Mouse (Mus musculus) liver, embryonic 13.5 days (tissue): ENCODE measurements around the gene Nifk. TPM values are rescaled to one million over a fixed set of nuclear protein-coding genes. Genes with fewer than 3 reads are reported as not detected.

Experiments used
- ATAC-seq: fragments of 200-750 bp; cut with Nextera tagmentation; 2 replicates; pipeline ENCODE4 v1.8.0; 2017; ENCODE audit warnings: low read depth, mild to moderate bottlenecking, moderate number of reproducible peaks, moderate library complexity
- DNase-seq: peaks from one replicate; pipeline ENCODE4 v3.0.0; 2022
- H3K27ac ChIP-seq: fragments of 300-500 bp; sonication (generic); 2 replicates; pipeline ENCODE4 v1.5.1; 2015; ENCODE audit warnings: moderate library complexity, mild to moderate bottlenecking, inconsistent platforms
- H3K27me3 ChIP-seq: fragments of 300-500 bp; sonication (generic); 2 replicates; pipeline ENCODE4 v1.6.1; 2015; ENCODE audit warnings: mild to moderate bottlenecking, inconsistent platforms
- H3K36me3 ChIP-seq: fragments of 300-500 bp; sonication (generic); 2 replicates; pipeline ENCODE4 v1.6.1; 2015; ENCODE audit warnings: mild to moderate bottlenecking, inconsistent platforms
- H3K4me1 ChIP-seq: fragments of 300-500 bp; sonication (generic); replicated peaks from 2 replicates; pipeline ENCODE4 v1.6.1; 2015; ENCODE audit warnings: inconsistent platforms
- H3K4me2 ChIP-seq: fragments of 300-500 bp; sonication (generic); 2 replicates; pipeline ENCODE4 v1.6.1; 2015; ENCODE audit warnings: inconsistent platforms, mild to moderate bottlenecking, moderate library complexity
- H3K4me3 ChIP-seq: fragments of 300-500 bp; sonication (generic); replicated peaks from 2 replicates; pipeline ENCODE4 v1.5.1; 2015; ENCODE audit warnings: mild to moderate bottlenecking, inconsistent platforms
- H3K9ac ChIP-seq: fragments of 300-500 bp; sonication (generic); 2 replicates; pipeline ENCODE4 v1.6.1; 2015; ENCODE audit warnings: mild to moderate bottlenecking, inconsistent platforms
- H3K9me3 ChIP-seq: fragments of 300-500 bp; sonication (generic); replicated peaks from 2 replicates; pipeline ENCODE4 v1.6.1; 2016; ENCODE audit warnings: inconsistent platforms
- WGBS: fragments of 180-500 bp; shearing (Covaris S2); methylation state at CpG from one replicate; pipeline ENCODE4 v1.1.7; 2015; ENCODE audit not compliant: insufficient replicate concordance; 5-methylcytosine and 5-hydroxymethylcytosine counted together
- polyA plus RNA-seq: library from polyadenylated mRNA; unstranded; fragments of >200 nt; fragmentation: Nextera tagmentation; extraction: Ambion mirVana; gene quantifications from 2 replicates; pipeline ENCODE4 v1.2.1, GENCODE M21; 2015

Gene Nifk
- polyA plus RNA-seq: 67.2 and 84.2 TPM in 2 replicates

DNA sequence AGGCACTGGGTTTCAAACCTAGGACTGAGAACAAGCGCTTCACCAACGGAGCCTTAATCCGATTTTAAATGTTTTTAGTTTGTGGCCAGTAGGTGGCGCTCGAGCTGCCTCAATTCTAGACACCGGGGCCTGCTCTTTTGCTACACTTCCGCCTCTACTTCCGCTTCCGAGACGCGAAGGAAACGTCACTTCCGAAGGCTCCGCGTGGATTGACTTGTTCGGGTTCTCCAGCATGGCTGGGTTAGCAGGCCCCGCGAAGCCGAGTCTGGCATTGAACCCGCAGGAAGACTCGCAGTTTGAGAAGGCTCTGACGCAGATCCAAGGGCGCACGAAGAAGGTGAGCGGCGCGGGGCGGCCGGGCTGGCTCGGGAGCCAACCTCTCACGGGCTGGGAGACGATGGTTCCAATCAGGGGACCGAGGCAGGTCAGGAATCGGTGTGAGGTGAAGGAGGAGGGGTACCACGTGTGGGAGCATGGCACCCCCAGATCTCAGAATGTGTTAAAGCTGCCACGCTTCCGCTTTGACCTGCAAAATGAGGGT, at the start of gene Nifk:
Gene Nifk, plus strand, starts transcription at position 179 of the 541 bp plus-strand sequence.
- H3K36me3 ChIP-seq: peaks cover 30% of the 10 kb centered on the region
- peaks cover 29% of the 10 kb centered on the region for H3K4me1 ChIP-seq
- under 1% methylated on average over 37 of the region's 37 CpGs for WGBS
- H3K4me3 ChIP-seq: peak within 1 kb of the TSS; percentile 79
- peak within 1 kb of the TSS; percentile 82 for H3K4me2 ChIP-seq
- ATAC-seq: peak; percentile 90
- peak; percentile 86 for DNase-seq
- peak within 1 kb of the TSS; percentile 48 for H3K27ac ChIP-seq
- H3K9me3 ChIP-seq: no peaks in the 10 kb centered on the region
- H3K9ac ChIP-seq: peak within 1 kb of the TSS; percentile 82
- peaks cover 18% of the 10 kb centered on the region for H3K27me3 ChIP-seq

DNA sequence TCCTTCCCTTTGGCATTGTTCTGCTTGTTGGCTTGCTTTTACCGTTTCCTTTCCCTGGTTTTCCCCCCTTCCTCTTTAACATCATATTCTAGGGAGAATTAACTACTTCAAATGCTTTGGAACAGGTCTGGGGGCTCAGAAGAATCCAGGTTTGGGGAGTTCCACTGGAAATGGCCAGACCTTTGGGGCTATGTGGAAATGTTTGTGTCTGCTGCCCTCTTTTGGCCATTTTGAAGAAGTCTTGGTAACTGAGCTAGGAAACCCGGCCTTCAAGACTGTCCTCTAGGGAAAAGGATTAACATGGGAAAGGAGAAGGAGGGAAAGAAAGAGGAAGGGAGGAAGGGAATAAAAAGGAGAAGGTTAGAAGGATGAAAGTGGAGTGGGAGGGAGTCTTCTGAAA, 46.5 kb upstream of the Nifk start:
- 13% methylated on average over 2 of the region's 2 CpGs for WGBS
- Histone ChIP-seq H3K4me1 (no peaks in the 10 kb centered on the region), H3K27me3 (no peaks in the 10 kb centered on the region), H3K4me2 (no peak overlapping the region), H3K9me3 (no peaks in the 10 kb centered on the region), H3K9ac (no peak overlapping the region), H3K4me3 (no peak overlapping the region), H3K27ac (no peak overlapping the region), H3K36me3 (no peaks in the 10 kb centered on the region)
- no peak for DNase-seq
- ATAC-seq: no peak

DNA sequence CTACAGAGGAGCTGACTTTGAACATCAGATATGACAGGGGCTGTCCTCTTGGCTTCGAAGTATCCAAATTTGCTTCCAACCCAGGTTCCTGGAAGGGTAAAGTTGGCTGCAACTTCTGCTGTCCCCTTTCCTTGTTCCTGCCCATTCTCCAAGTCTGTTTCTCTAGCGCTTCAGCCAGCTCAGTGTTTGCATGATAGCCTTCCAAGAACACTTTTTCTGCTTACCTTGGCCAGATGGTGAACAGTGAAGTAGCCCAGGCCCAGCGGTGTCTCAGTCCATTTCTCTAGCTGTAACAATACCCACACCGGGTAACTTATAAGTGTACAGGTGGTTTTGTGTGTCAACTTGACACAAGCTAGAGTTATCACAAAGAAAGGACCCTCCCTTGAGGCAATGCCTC, 29.3 kb upstream of the Nifk start:
- Histone ChIP-seq H3K4me3 (no peak overlapping the region), H3K27me3 (no peaks in the 10 kb centered on the region), H3K36me3 (peaks cover 23% of the 10 kb centered on the region), H3K9ac (no peak overlapping the region), H3K9me3 (no peaks in the 10 kb centered on the region), H3K27ac (no peak overlapping the region), H3K4me2 (no peak overlapping the region), H3K4me1 (no peaks in the 10 kb centered on the region)
- ATAC-seq: no peak
- no peak for DNase-seq
- WGBS: 78% methylated on average over 4 of the region's 4 CpGs

- ATAC-seq: 0 out of 2 replicates have a peak, but pooled peaks have one; percentile 23
- 79% methylated on average over 3 of the region's 3 CpGs for WGBS
- peaks cover 42% of the 10 kb centered on the region for H3K36me3 ChIP-seq
These were observed 27.4 kb upstream of the Nifk start for GRCm38 (mm10) chr1:118294192-118294591.

DNA sequence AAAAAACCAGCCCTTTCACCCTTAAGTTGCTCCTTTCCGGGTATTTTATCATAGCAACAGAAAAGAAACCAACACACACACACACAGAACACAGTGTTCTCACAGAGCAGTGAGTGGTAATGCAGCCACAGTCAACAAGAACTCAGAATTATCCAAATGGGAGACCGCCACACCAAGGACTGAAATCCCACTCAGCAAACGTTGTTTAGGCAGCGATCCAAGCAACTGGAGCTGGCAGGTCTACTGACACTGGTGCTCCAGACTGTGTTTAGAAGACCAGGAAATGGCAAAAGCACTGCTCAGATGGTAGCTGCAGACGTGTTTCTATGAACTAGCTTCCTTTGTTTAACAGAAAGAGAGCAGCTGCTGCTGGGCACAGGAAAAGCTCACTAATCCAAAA, 26.8 kb upstream of the Nifk start:
- WGBS: 77% methylated on average over 5 of the region's 5 CpGs
- ATAC-seq: no peak
- H3K9me3 ChIP-seq: no peaks in the 10 kb centered on the region
- H3K4me1 ChIP-seq: no peaks in the 10 kb centered on the region
- H3K4me3 ChIP-seq: no peak overlapping the region
- no peaks in the 10 kb centered on the region for H3K27me3 ChIP-seq
- no peak overlapping the region for H3K27ac ChIP-seq
- DNase-seq: no peak
- no peak overlapping the region for H3K9ac ChIP-seq
- peaks cover 46% of the 10 kb centered on the region for H3K36me3 ChIP-seq
- H3K4me2 ChIP-seq: no peak overlapping the region

More at GRCm38 (mm10) chr1:118294192-118294591, 27.4 kb upstream of the Nifk start:
- no peaks in the 10 kb centered on the region for H3K4me1 ChIP-seq
- no peak for DNase-seq
- H3K9me3 ChIP-seq: no peaks in the 10 kb centered on the region
- H3K27me3 ChIP-seq: no peaks in the 10 kb centered on the region
- no peak overlapping the region for H3K4me2 ChIP-seq
- no peak overlapping the region for H3K9ac ChIP-seq
- H3K4me3 ChIP-seq: no peak overlapping the region
- H3K27ac ChIP-seq: no peak overlapping the region

DNA sequence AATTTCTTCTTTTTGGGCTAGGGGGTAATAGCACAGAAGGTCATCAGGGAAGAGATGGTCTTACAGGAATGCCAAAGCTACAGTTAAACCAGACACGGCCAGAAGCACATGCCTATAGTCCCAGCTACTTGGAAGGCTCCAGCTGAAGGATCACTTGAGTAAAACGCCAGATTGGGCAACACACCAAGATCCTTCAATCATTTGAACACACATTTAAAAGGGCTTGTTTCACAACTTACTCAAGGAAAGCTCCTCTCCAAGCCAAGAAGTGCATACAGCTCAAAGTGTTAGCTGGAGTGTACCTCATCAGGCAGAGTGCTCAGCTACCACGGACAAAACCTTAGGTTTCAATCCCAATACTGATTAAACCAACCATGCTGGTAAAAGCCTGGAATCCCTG, 25.0 kb upstream of the Nifk start:
- no peak for DNase-seq
- Histone ChIP-seq H3K27me3 (no peaks in the 10 kb centered on the region), H3K4me1 (no peaks in the 10 kb centered on the region), H3K9me3 (no peaks in the 10 kb centered on the region), H3K4me3 (no peak overlapping the region), H3K36me3 (peaks cover 63% of the 10 kb centered on the region), H3K9ac (no peak overlapping the region), H3K4me2 (no peak overlapping the region), H3K27ac (no peak overlapping the region)
- ATAC-seq: no peak
- 65% methylated on average over 3 of the region's 3 CpGs for WGBS

GRCm38 (mm10) chr1:118297719-118298118, 23.9 kb upstream of the Nifk start:
- H3K9ac ChIP-seq: no peak overlapping the region
- WGBS: 78% methylated on average over 2 of the region's 2 CpGs
- H3K4me3 ChIP-seq: no peak overlapping the region
- H3K36me3 ChIP-seq: peaks cover 73% of the 10 kb centered on the region
- no peak overlapping the region for H3K4me2 ChIP-seq
- DNase-seq (no peak), ATAC-seq (no peak)
- H3K27ac ChIP-seq: no peak overlapping the region
- no peaks in the 10 kb centered on the region for H3K27me3 ChIP-seq
- no peaks in the 10 kb centered on the region for H3K4me1 ChIP-seq
- H3K9me3 ChIP-seq: no peaks in the 10 kb centered on the region

- Histone ChIP-seq H3K9me3 (no peaks in the 10 kb centered on the region), H3K9ac (peak overlapping the region; percentile 94), H3K4me2 (peak overlapping the region; percentile 69), H3K4me1 (peaks cover 15% of the 10 kb centered on the region), H3K36me3 (peaks cover 18% of the 10 kb centered on the region), H3K27ac (peak overlapping the region; percentile 86), H3K27me3 (no peaks in the 10 kb centered on the region), H3K4me3 (peak overlapping the region; percentile 81)
- WGBS: under 1% methylated on average over 67 of the region's 67 CpGs
- ATAC-seq (peak; percentile 97), DNase-seq (peak; percentile 85)
These were observed 10.6 kb upstream of the Nifk start for GRCm38 (mm10) chr1:118310780-118311621.

GRCm38 (mm10) chr1:118311622-118312326, 9.9 kb upstream of the Nifk start, which contains the start of gene Tsn:
Gene Tsn, minus strand, starts transcription at chr1:118311739.
- no peak for ATAC-seq
- Histone ChIP-seq H3K9me3 (no peaks in the 10 kb centered on the region), H3K4me1 (peaks cover 15% of the 10 kb centered on the region), H3K27me3 (no peaks in the 10 kb centered on the region), H3K9ac (peak within 1 kb of the TSS; percentile 94), H3K4me3 (peak within 1 kb of the TSS; percentile 81), H3K36me3 (peaks cover 10% of the 10 kb centered on the region), H3K27ac (peak within 1 kb of the TSS; percentile 86), H3K4me2 (peak within 1 kb of the TSS; percentile 69)
- no peak for DNase-seq
- WGBS: 39% methylated on average over 12 of the region's 12 CpGs

DNA sequence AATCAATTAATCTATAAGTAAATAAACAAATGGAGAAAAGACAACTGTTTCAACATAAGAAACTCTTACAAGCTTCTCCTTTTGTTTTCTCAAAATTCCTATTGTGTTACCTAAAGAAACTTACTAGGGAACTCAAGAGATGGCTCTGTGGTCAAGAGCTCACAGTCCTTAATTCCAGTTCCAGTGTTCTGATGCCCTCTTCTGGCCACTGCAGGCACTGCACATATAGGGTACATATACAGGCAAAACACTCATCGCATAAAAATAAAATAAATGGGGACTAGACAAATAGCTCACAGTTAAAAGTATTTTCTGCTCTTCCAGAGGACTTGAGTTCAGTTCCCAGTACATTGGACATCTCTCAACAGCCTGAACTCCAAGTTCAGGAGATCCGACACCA, 943 bp upstream of the Nifk start:
- Histone ChIP-seq H3K27ac (no peak overlapping the region), H3K4me2 (no peak overlapping the region), H3K4me3 (no peak overlapping the region), H3K36me3 (peaks cover 24% of the 10 kb centered on the region), H3K4me1 (peaks cover 29% of the 10 kb centered on the region), H3K27me3 (peaks cover 18% of the 10 kb centered on the region), H3K9me3 (no peaks in the 10 kb centered on the region), H3K9ac (no peak overlapping the region)
- ATAC-seq: no peak
- DNase-seq: peak; percentile 40
- 61% methylated on average over 2 of the region's 2 CpGs for WGBS
